Mouse (Mus musculus) spleen, adult 2 months (tissue): Measurements from ENCODE around the gene St6galnac3.

ENCODE experiments used
- CTCF ChIP-seq: fragments of 200-500 bp; IDR thresholded peaks from 2 replicates; pipeline ENCODE4 v1.5.1; 2011; ENCODE audit warnings: mild to moderate bottlenecking, inconsistent platforms; ENCODE audit not compliant: insufficient read depth, insufficient read length, insufficient replicate concordance; ENCODE audit errors: extremely low read depth
- POLR2A ChIP-seq: fragments of 200-500 bp; IDR thresholded peaks from 2 replicates; pipeline ENCODE4 v1.6.1; 2011; ENCODE audit warnings: low read depth, low read length, inconsistent platforms

DNA sequence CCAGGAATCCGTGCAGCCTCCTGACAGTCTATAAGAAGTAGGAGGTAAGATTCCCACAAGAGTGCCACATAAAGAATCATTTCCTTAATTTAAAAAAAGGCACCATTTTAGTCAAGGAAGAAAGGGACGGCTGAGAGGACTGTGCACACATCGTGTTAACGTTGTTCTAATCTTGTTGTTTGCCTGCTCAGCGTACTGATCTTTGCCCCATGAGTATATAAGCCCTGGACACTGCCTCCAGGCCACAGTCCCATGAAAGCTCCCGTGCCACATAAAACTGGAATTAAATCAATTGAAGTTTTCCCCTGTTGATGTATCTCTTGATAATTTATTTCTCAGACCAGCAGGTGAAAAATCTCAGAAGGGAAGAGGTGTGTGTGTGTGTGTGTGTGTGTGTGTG, 195.8 kb downstream of the St6galnac3 start:
- TF ChIP-seq CTCF (no peak), POLR2A (no peak)
